Mouse (Mus musculus): Measurements from ENCODE around the gene Otop1. TPM values are rescaled to one million over a fixed set of nuclear protein-coding genes. Genes with fewer than 3 reads are reported as not detected.
A peak's percentile ranks its signal among the peaks of the same experiment; 100 is the strongest.

The Otop1 gene
- 10 to 100 TPM; 10.3 to 12.7 TPM for total RNA-seq (2021)
- long read RNA-seq, experiment 1, result 0 reads
- long read RNA-seq, experiment 2, transcript Otop1-203 (6 exons, 3,151 nt), result major isoform, 26 of 27 reads
- long read RNA-seq, experiment 2, partial matches to known transcripts, result 1 of 27 reads
- long read RNA-seq, experiment 2, other reads (novel, unspliced or antisense), result 0 of 27 reads

- DNase-seq (ENCODE audit: low spot score in 2 of 2), result no peak
These were observed at the start of gene Otop1 for GRCm38 (mm10) chr5:38275771-38276170. Otop1 (plus strand) TSS chr5:38275972.

- DNase-seq (ENCODE audit: low spot score in 2 of 2), result peak; percentile 22 to 23
These were observed 40.4 kb upstream of the Otop1 start for GRCm38 (mm10) chr5:38235422-38235821.

- peak in 1 of 2 experiments; percentile 1 for DNase-seq (ENCODE audit: low spot score in 2 of 2)
These were observed 39.1 kb upstream of the Otop1 start for GRCm38 (mm10) chr5:38236627-38237026.

GRCm38 (mm10) chr5:38240727-38241472 lies 34.9 kb upstream of the Otop1 start:
- DNase-seq (ENCODE audit: low spot score in 2 of 2), result peak in 1 of 2 experiments; percentile 0

GRCm38 (mm10) chr5:38241473-38241834 lies 34.3 kb upstream of the Otop1 start:
- no peak for DNase-seq (ENCODE audit: low spot score in 2 of 2)

GRCm38 (mm10) chr5:38241966-38242365 lies 33.8 kb upstream of the Otop1 start:
- DNase-seq (ENCODE audit: low spot score in 2 of 2), result no peak

GRCm38 (mm10) chr5:38255195-38255594 lies 20.6 kb upstream of the Otop1 start:
- DNase-seq (ENCODE audit: low spot score in 2 of 2), result no peak

- DNase-seq (ENCODE audit: low spot score in 2 of 2), result no peak
These were observed 20.1 kb upstream of the Otop1 start for GRCm38 (mm10) chr5:38255644-38256043.

GRCm38 (mm10) chr5:38256551-38256950 lies 19.2 kb upstream of the Otop1 start:
- DNase-seq (ENCODE audit: low spot score in 2 of 2), result no peak

GRCm38 (mm10) chr5:38258034-38258772 lies 17.6 kb upstream of the Otop1 start:
- peak in 1 of 2 experiments; percentile 0 for DNase-seq (ENCODE audit: low spot score in 2 of 2)

GRCm38 (mm10) chr5:38258773-38259146 lies 17.0 kb upstream of the Otop1 start:
- no peak for DNase-seq (ENCODE audit: low spot score in 2 of 2)

GRCm38 (mm10) chr5:38259455-38260106 lies 16.2 kb upstream of the Otop1 start:
- DNase-seq (ENCODE audit: low spot score in 2 of 2), result no peak

GRCm38 (mm10) chr5:38260107-38260682 lies 15.6 kb upstream of the Otop1 start, which contains the start of gene Tmem128:
Tmem128 (plus strand) TSS chr5:38260185.
- DNase-seq (ENCODE audit: low spot score in 2 of 2), result peak; percentile 22 to 40

GRCm38 (mm10) chr5:38270942-38271341 lies 4.8 kb upstream of the Otop1 start:
- no peak for DNase-seq (ENCODE audit: low spot score in 2 of 2)

- no peak for DNase-seq (ENCODE audit: low spot score in 2 of 2)
These were observed 1.9 kb upstream of the Otop1 start for GRCm38 (mm10) chr5:38273831-38274230.

GRCm38 (mm10) chr5:38276451-38276850 lies 679 bp downstream of the Otop1 start:
- no peak for DNase-seq (ENCODE audit: low spot score in 2 of 2)

GRCm38 (mm10) chr5:38277098-38277866 lies 1.5 kb downstream of the Otop1 start:
- no peak for DNase-seq (ENCODE audit: low spot score in 2 of 2)

- no peak for DNase-seq (ENCODE audit: low spot score in 2 of 2)
These were observed 2.3 kb downstream of the Otop1 start for GRCm38 (mm10) chr5:38277936-38278600.

- DNase-seq (ENCODE audit: low spot score in 2 of 2), result no peak
These were observed 4.3 kb downstream of the Otop1 start for GRCm38 (mm10) chr5:38280075-38280474.

GRCm38 (mm10) chr5:38285724-38286123 lies 10.0 kb downstream of the Otop1 start:
- no peak for DNase-seq (ENCODE audit: low spot score in 2 of 2)
